Mouse (Mus musculus) embryo, embryonic 11.5 days (tissue): ENCODE measurements around the gene Vmn1r188.
"Not testable (repeated sequence)": the region's sequence is repeated elsewhere in the genome, so short reads cannot be mapped to it uniquely, and the experiment has no call there.

Experiments
- DNase-seq: peaks from one replicate; pipeline ENCODE4 v3.0.0-alpha.2; 2012; ENCODE audit warnings: low read depth, low spot score

Vmn1r188 gene

GRCm38 (mm10) chr13:22049737-22050440 lies 34.4 kb upstream of the Vmn1r188 start:
- DNase-seq = peak; percentile 69

- DNase-seq = peak; percentile 91
Observed at GRCm38 (mm10) chr13:22050591-22051522, 33.4 kb upstream of the Vmn1r188 start.

GRCm38 (mm10) chr13:22051523-22051859 lies 32.7 kb upstream of the Vmn1r188 start:
- no peak for DNase-seq

- no peak for DNase-seq
Observed at GRCm38 (mm10) chr13:22053754-22054153, 30.5 kb upstream of the Vmn1r188 start.

- DNase-seq = no peak
Observed at GRCm38 (mm10) chr13:22061422-22061821, 22.8 kb upstream of the Vmn1r188 start.

GRCm38 (mm10) chr13:22063468-22063867 lies 20.8 kb upstream of the Vmn1r188 start:
- no peak for DNase-seq

- DNase-seq = not testable (repeated sequence)
Observed at GRCm38 (mm10) chr13:22105724-22106123, 21.5 kb downstream of the Vmn1r188 start, which contains the start of gene Vmn1r189. Vmn1r189 (minus strand) TSS chr13:22105824.

GRCm38 (mm10) chr13:22136495-22137293 lies 52.5 kb downstream of the Vmn1r188 start:
- not testable (repeated sequence) for DNase-seq
